Mouse (Mus musculus) lung, adult 10 weeks (tissue): Measurements from ENCODE around the gene Olfr279. TPM values are rescaled to one million over a fixed set of nuclear protein-coding genes. Genes with fewer than 3 reads are reported as not detected.

Experiments
- polyA plus RNA-seq: library from polyadenylated mRNA; stranded (reverse); fragments of 350-450 nt; fragmentation: Illumina TruSeq; extraction: RNeasy Lipid Tissue Mini Kit (QIAGEN cat#74804); gene quantifications from one replicate; pipeline ENCODE4 v1.2.3, GENCODE M21; 2014; ENCODE audit warnings: low read depth, low replicate concordance; ENCODE audit not compliant: insufficient read depth

Olfr279 gene
- not detected for polyA plus RNA-seq

GRCm38 (mm10) chr15:98492102-98492501 is at the start of gene Olfr279:
TSS of gene Olfr279 (plus strand) at chr15:98492402.

GRCm38 (mm10) chr15:98452288-98452687 is 39.9 kb upstream of the Olfr279 start, which contains the start of gene Olfr281:
TSS of gene Olfr281 (plus strand) at chr15:98452588.

GRCm38 (mm10) chr15:98469596-98469995 is 22.6 kb upstream of the Olfr279 start, which contains the start of gene OR5BS1P:
TSS of gene OR5BS1P (plus strand) at chr15:98469896.

GRCm38 (mm10) chr15:98482701-98483100 is 9.5 kb upstream of the Olfr279 start, which contains the start of gene Lalba:
TSS of gene Lalba (minus strand) at chr15:98482721.

GRCm38 (mm10) chr15:98533881-98534627 is 41.9 kb downstream of the Olfr279 start, which contains the start of gene Kansl2:
TSS of gene Kansl2 (minus strand) at chr15:98534264.

Other genes with a start within 250 kb of the Olfr279 start
- gene H1fnt, start 235.1 kb upstream of the Olfr279 start, polyA plus RNA-seq: not detected
- 6.0 TPM for gene Zfp641, start 196.2 kb upstream of the Olfr279 start, polyA plus RNA-seq
- not detected for gene Olfr285, start 175.0 kb upstream of the Olfr279 start, polyA plus RNA-seq
- not detected for gene Olfr284, start 151.4 kb upstream of the Olfr279 start, polyA plus RNA-seq
- gene Olfr283, start 111.5 kb upstream of the Olfr279 start, polyA plus RNA-seq: not detected
- not detected for gene Olfr282, start 61.2 kb upstream of the Olfr279 start, polyA plus RNA-seq
- gene Olfr281, start 39.8 kb upstream of the Olfr279 start, polyA plus RNA-seq: not detected
- gene OR5BS1P, start 22.5 kb upstream of the Olfr279 start, polyA plus RNA-seq: not detected
- gene Lalba, start 9.7 kb upstream of the Olfr279 start, polyA plus RNA-seq: not detected
- 30.1 TPM for gene Kansl2, start 41.9 kb downstream of the Olfr279 start, polyA plus RNA-seq
- gene Ccnt1, start 78.5 kb downstream of the Olfr279 start, polyA plus RNA-seq: 16.8 TPM
- gene 4930415O20Rik, start 78.6 kb downstream of the Olfr279 start, polyA plus RNA-seq: 0.54 TPM
- 17.4 TPM for gene Adcy6, start 117.7 kb downstream of the Olfr279 start, polyA plus RNA-seq
- gene Cacnb3, start 138.4 kb downstream of the Olfr279 start, polyA plus RNA-seq: 9.1 TPM
- gene Ddx23, start 170.5 kb downstream of the Olfr279 start, polyA plus RNA-seq: 30.9 TPM
- 7.5 TPM for gene Rnd1, start 185.1 kb downstream of the Olfr279 start, polyA plus RNA-seq
- 5.9 TPM for gene Ccdc65, start 215.8 kb downstream of the Olfr279 start, polyA plus RNA-seq
- 13.6 TPM for gene Fkbp11, start 235.8 kb downstream of the Olfr279 start, polyA plus RNA-seq